Mouse (Mus musculus) heart, embryonic 16.5 days (tissue): ENCODE data around the gene Arhgap31. TPM values are rescaled to one million over a fixed set of nuclear protein-coding genes. Genes with fewer than 3 reads are reported as not detected.
A peak's percentile ranks its signal among the peaks of the same experiment; 100 is the strongest.

Experiments
- ATAC-seq: fragments of 200-750 bp; cut with Nextera tagmentation; replicated peaks from 2 replicates; pipeline ENCODE4 v1.8.0; 2017; ENCODE audit warnings: moderate number of reproducible peaks; ENCODE audit not compliant: insufficient read depth, low FRiP score; ENCODE audit errors: extremely low read depth
- H3K27ac ChIP-seq: fragments of 300-500 bp; sonication (generic); 2 replicates; pipeline ENCODE4 v1.5.1; 2014; ENCODE audit warnings: mild to moderate bottlenecking, low read length, control low read depth, moderate library complexity
- H3K27me3 ChIP-seq: fragments of 300-500 bp; sonication (generic); 2 replicates; pipeline ENCODE4 v1.6.1; 2014; ENCODE audit warnings: low read length, mixed read lengths; ENCODE audit not compliant: control insufficient read depth, insufficient read depth
- H3K36me3 ChIP-seq: fragments of 300-500 bp; sonication (generic); 2 replicates; pipeline ENCODE4 v1.6.1; 2014; ENCODE audit not compliant: control insufficient read depth, insufficient read depth
- H3K4me1 ChIP-seq: fragments of 300-500 bp; sonication (generic); 2 replicates; pipeline ENCODE4 v1.6.1; 2014; ENCODE audit warnings: low read length, mixed read lengths; ENCODE audit not compliant: control insufficient read depth, insufficient read depth
- H3K4me2 ChIP-seq: fragments of 300-500 bp; sonication (generic); 2 replicates; pipeline ENCODE4 v1.6.1; 2014; ENCODE audit warnings: low read depth, mild to moderate bottlenecking, control low read depth, low read length
- H3K4me3 ChIP-seq: fragments of 300-500 bp; sonication (generic); 2 replicates; pipeline ENCODE4 v1.5.1; 2014; ENCODE audit warnings: mild to moderate bottlenecking, control low read depth, low read length
- H3K9ac ChIP-seq: fragments of 300-500 bp; sonication (generic); 2 replicates; pipeline ENCODE4 v1.6.1; 2014; ENCODE audit warnings: low read length, control low read depth
- H3K9me3 ChIP-seq: fragments of 300-500 bp; sonication (generic); replicated peaks from 2 replicates; pipeline ENCODE4 v1.6.1; 2016; ENCODE audit warnings: low read length; ENCODE audit not compliant: control insufficient read depth
- WGBS: fragments of 180-500 bp; shearing (Covaris S2); extraction: QIAGEN DNeasy Blood & Tissue Kit; methylation state at CpG from one replicate; pipeline ENCODE4 v1.1.7; 2014; 5-methylcytosine and 5-hydroxymethylcytosine counted together
- polyA plus RNA-seq: library from polyadenylated mRNA; unstranded; fragments of >200 nt; fragmentation: Nextera tagmentation; extraction: Ambion mirVana; gene quantifications from 2 replicates; pipeline ENCODE4 v1.2.1, GENCODE M21; 2015

Arhgap31 gene
- polyA plus RNA-seq, 1 experiment from 2014 or later, result 38.0 TPM

DNA sequence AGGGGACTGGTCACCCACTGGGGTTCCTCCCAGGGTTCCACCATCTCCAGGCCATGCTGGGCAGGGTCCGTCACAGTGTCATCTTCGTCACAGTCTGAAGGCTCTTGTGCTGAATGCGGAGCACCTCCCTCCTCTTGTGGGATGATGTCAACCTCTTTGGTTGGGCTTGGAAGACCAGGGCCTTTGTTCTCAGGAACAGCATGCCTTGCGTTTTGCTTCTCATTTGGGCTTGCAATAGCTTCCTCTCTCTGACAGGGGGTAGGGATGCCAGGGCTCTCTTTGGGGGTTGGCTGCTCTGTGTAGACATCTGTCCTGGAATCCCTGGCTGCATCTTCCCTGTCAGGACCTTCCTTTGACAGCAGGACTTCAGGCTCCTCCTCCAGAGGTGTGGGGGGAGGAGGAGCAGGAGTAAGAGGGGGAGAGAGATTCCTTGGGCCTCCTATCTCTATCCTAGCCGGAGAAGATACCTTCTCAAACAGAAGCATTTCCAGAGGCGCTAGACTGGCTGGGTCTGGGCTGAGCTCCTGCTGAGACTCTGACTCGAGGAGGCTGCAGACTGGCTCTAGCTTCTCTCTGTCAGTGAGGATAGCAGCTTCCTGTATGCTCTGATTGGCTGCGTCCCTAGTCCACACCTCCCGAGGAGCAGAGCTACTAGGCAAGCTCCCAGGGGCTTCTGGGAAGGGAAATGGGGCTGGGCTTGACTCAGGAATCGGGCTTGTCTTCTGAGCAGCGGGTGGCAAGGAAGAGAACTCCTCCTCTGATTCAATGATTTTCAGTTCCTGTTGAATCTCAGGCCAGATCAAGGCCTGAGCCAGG is 109.9 kb downstream of the Arhgap31 start:
- Histone ChIP-seq H3K4me2 (no peak overlapping the region), H3K4me1 (no peaks in the 10 kb centered on the region), H3K27me3 (no peaks in the 10 kb centered on the region), H3K36me3 (peaks cover 77% of the 10 kb centered on the region), H3K4me3 (no peak overlapping the region), H3K9ac (no peak overlapping the region), H3K9me3 (no peaks in the 10 kb centered on the region), H3K27ac (no peak overlapping the region)
- 56% methylated on average over 11 of the region's 11 CpGs for WGBS
- ATAC-seq, result peak; percentile 58; the same call in 1 of the 2 replicates

DNA sequence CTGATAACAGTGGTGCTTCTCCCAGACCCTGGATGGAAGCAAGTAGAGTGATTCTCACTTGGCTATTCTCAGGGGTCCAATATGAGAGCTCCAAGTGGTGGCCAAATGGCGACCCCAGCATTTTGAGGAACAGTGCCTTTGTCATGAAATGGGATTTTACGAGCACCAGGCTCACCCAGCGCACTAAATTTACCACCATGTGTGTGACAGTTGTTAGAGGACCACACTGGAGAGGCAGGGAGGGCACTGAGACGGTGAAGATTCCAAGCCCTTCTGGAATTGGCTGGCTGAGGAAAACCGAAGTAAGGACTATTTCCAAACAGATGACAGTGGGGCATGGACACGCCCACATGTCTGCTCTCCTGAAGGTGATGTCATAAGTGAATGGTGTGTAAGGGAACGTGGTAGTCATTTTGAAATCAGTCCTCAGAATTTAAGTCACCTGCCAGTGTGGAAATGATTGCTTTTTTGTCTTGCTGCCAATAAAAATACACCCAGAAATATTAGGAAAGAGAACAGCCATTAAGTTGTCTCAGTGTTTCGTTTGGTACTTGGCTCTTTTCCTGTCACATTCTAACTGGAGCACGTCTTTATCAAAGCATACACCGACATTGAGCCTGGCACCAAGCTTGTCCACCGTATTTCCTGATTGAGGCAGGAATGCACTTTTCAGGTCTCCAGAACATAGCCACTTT is 113.9 kb downstream of the Arhgap31 start:
- H3K4me2 ChIP-seq, result no peak overlapping the region
- no peaks in the 10 kb centered on the region for H3K27me3 ChIP-seq
- no peak for ATAC-seq
- H3K4me1 ChIP-seq, result no peaks in the 10 kb centered on the region
- H3K4me3 ChIP-seq, result no peak overlapping the region
- peaks cover 45% of the 10 kb centered on the region for H3K36me3 ChIP-seq
- no peaks in the 10 kb centered on the region for H3K9me3 ChIP-seq
- H3K27ac ChIP-seq, result no peak overlapping the region
- 54% methylated on average over 11 of the region's 11 CpGs for WGBS
- H3K9ac ChIP-seq, result no peak overlapping the region

DNA sequence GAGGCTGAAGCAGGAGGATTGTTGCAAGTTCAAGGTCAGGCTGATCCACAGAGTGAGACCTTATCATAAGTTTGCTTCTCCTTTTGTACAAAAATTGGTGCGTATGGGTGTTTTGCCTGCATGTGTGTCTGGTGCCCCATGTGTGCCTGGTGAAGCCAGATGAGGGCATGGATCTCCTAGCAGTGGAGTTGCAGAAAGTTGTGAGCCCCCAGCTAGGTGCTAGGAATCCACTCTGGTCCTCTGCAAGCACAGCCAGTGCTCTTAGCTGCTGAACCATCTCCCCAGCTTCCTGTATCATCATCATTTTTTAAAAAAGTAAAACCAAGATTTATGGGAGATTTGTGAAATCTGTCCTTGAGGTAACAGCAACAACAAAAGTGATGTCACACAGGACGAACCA is 116.4 kb downstream of the Arhgap31 start:
- Histone ChIP-seq H3K9me3 (no peaks in the 10 kb centered on the region), H3K27ac (no peak overlapping the region), H3K4me2 (no peak overlapping the region), H3K36me3 (peaks cover 25% of the 10 kb centered on the region), H3K4me1 (no peaks in the 10 kb centered on the region), H3K27me3 (no peaks in the 10 kb centered on the region), H3K4me3 (no peak overlapping the region), H3K9ac (no peak overlapping the region)
- WGBS, result 91% methylated on average over 2 of the region's 2 CpGs
- ATAC-seq, result no peak

DNA sequence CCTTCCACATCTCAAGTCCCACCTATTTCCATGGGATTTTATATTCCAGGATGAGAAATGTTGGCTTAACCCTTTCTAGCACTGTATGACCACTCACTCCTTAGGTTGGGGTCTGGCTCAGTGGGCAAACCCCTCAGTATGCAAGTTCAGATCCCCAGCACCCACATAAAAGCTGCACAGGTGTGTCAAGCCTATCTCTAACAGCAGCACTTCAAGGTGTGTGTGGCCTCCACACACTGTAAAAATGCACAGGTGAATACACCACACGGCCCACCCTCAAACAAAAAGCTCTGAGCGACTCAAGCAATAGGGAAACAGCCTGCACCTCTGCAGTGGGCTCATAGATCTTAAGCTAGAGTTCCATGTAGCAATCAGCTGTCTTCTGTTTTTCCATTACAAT is 117.0 kb downstream of the Arhgap31 start:
- ATAC-seq, result no peak
- no peaks in the 10 kb centered on the region for H3K9me3 ChIP-seq
- no peaks in the 10 kb centered on the region for H3K4me1 ChIP-seq
- peaks cover 25% of the 10 kb centered on the region for H3K36me3 ChIP-seq
- no peak overlapping the region for H3K9ac ChIP-seq
- H3K4me2 ChIP-seq, result no peak overlapping the region
- 81% methylated on average over 2 of the region's 2 CpGs for WGBS
- no peak overlapping the region for H3K4me3 ChIP-seq
- H3K27ac ChIP-seq, result no peak overlapping the region
- no peaks in the 10 kb centered on the region for H3K27me3 ChIP-seq

DNA sequence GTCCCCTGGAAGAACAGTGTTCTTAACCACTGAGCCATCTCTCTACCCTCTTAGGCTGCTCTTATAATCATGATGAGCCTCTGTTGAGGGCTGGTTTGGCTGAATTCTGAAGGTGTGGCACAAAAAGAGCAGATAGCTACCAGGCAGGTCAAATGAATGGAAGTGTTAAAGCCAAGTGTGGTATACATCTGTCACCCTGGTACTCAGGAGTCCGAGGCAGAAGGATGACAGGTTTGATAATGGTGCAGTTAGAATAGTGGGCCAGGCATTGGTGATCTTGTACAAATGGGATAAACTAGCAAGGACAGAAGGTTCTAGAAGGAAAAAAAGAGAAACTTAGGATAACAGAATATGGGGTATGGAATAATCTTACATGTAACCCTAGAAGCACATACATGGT is 118.6 kb downstream of the Arhgap31 start:
- Histone ChIP-seq H3K4me1 (no peaks in the 10 kb centered on the region), H3K27ac (no peak overlapping the region), H3K27me3 (no peaks in the 10 kb centered on the region), H3K4me3 (no peak overlapping the region), H3K9me3 (no peaks in the 10 kb centered on the region), H3K9ac (no peak overlapping the region), H3K36me3 (peaks cover 15% of the 10 kb centered on the region), H3K4me2 (no peak overlapping the region)
- no peak for ATAC-seq
- WGBS, result 43% methylated on average over 1 of the region's 1 CpGs

DNA sequence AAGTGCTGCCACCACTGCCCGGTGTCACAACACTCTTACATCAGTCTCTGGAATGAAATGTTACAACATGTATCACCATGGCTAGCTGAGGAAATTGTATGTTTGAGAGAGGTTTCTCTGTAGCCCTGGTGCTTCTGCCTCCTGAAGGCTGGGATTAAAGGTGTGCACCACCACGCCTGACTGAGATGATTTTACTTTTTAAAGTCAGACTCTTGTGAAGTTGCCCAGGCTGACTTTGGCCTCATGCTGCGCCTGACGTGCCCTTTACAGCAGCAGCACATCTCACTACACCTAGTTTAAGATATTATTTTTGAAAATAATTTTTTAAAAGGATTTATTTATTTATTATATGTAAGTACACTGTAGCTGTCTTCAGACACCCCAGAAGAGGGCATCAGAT is 120.1 kb downstream of the Arhgap31 start:
- no peak overlapping the region for H3K27ac ChIP-seq
- H3K4me3 ChIP-seq, result no peak overlapping the region
- no peaks in the 10 kb centered on the region for H3K9me3 ChIP-seq
- no peaks in the 10 kb centered on the region for H3K27me3 ChIP-seq
- no peaks in the 10 kb centered on the region for H3K4me1 ChIP-seq
- 94% methylated on average over 4 of the region's 4 CpGs for WGBS
- H3K4me2 ChIP-seq, result no peak overlapping the region
- H3K9ac ChIP-seq, result no peak overlapping the region
- H3K36me3 ChIP-seq, result peaks cover 23% of the 10 kb centered on the region
- no peak for ATAC-seq

DNA sequence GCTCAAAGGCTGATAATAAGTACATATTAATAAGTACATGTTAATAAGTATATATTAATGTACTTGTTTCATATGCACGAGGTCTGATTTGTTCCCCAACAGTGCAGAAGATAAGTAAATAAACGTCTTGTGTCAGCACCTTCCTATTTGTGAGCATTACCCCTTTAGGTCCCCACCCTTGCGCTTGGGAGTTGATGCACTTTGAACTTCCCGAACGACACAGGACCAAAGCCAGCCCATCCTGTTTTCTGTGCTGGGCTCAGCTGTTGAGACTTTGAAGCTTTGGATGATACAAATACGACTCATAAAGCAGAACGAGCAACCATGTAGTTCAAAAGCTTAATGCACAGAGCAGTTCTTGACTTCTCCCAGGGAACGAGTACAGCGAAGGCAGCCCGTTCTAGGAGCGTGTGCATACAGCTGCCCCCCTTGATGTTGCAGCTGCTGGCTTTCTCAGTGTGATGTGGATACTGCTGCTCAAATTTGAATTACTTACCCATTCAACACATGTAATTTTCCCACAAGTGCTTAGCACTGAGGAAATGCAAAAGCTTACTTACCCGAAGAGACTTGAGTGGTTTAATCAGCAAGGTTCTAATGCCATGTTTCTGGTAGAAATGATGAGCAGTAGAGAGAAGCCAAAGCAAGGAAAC is 120.9 kb downstream of the Arhgap31 start:
- Histone ChIP-seq H3K36me3 (peaks cover 28% of the 10 kb centered on the region), H3K9me3 (no peaks in the 10 kb centered on the region), H3K4me3 (no peak overlapping the region), H3K9ac (no peak overlapping the region), H3K4me2 (no peak overlapping the region), H3K4me1 (no peaks in the 10 kb centered on the region), H3K27ac (no peak overlapping the region), H3K27me3 (no peaks in the 10 kb centered on the region)
- WGBS, result 75% methylated on average over 12 of the region's 12 CpGs
- ATAC-seq, result no peak

DNA sequence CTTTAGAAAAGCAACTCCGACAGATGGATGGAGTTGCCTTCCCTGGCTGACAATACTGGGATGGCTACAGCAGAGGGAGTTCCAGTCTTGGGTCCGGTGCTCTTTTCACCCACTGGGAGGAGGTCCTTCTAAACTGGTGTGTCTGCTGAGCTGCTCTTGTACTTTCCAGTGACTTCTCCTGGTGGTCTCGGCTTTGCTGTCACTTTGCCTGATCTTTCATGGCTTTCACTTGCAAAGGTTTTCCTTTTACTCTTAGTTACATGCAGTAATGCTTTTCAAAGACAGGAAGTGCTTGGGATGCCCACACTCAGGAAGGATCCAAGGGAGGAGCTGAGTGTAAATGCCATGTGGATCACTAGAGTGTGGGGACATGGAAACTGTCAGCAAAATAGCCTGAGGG is 121.6 kb downstream of the Arhgap31 start:
- Histone ChIP-seq H3K4me3 (no peak overlapping the region), H3K4me2 (no peak overlapping the region), H3K9ac (no peak overlapping the region), H3K27me3 (no peaks in the 10 kb centered on the region), H3K9me3 (no peaks in the 10 kb centered on the region), H3K4me1 (no peaks in the 10 kb centered on the region), H3K27ac (peak overlapping the region; percentile 27; the same call in 1 of the 2 replicates), H3K36me3 (peaks cover 28% of the 10 kb centered on the region)
- WGBS, result 62% methylated on average over 3 of the region's 3 CpGs
- no peak for ATAC-seq

DNA sequence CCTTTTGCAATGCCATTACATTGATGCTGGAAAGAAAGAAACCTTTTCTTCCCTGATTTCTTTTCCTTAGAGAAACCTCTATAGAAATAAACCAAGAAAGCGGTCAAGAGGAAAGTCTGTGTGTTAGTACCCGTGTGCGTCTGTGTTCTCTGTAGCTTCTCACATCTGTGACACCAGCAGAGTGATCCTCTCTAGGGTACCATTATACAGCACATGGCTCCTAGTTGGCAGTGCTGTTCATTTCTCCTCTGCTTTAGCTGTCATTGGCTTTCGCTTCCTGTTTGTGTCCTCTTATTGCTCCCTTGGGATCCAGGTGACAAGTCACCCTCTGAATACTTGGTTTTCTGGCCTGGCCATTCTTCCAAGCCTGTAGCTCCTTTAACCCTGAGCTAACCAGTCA is 125.5 kb downstream of the Arhgap31 start:
- H3K27ac ChIP-seq, result no peak overlapping the region
- no peaks in the 10 kb centered on the region for H3K27me3 ChIP-seq
- WGBS, result 83% methylated on average over 4 of the region's 4 CpGs
- H3K4me3 ChIP-seq, result no peak overlapping the region
- H3K4me2 ChIP-seq, result no peak overlapping the region
- H3K9me3 ChIP-seq, result no peaks in the 10 kb centered on the region
- no peaks in the 10 kb centered on the region for H3K4me1 ChIP-seq
- ATAC-seq, result no peak
- H3K36me3 ChIP-seq, result peaks cover 50% of the 10 kb centered on the region
- no peak overlapping the region for H3K9ac ChIP-seq
